Mouse (Mus musculus): Measurements from ENCODE around the gene 4922502D21Rik.

- TF ChIP-seq CTCF (IDR thresholded peaks at IDR 0.05; ENCODE audit: insufficient read depth, low read length) (no peak), POLR2A (IDR thresholded peaks at IDR 0.05; ENCODE audit: borderline replicate concordance, extremely low read depth, low read depth, low read length) (no peak)
Measured at GRCm38 (mm10) chr6:129359515-129359914, 27.9 kb upstream of the 4922502D21Rik start.
